Mouse (Mus musculus) thymus, adult 2 months (tissue): ENCODE data around the gene Cpm. TPM values are rescaled to one million over a fixed set of nuclear protein-coding genes. Genes with fewer than 3 reads are reported as not detected.
"Not testable (repeated sequence)": the region's sequence is repeated elsewhere in the genome, so short reads cannot be mapped to it uniquely, and the experiment has no call there.

ENCODE experiments used
- DNase-seq: peaks from one replicate; pipeline ENCODE4 v3.0.0; 2021
- H3K27ac ChIP-seq: fragments of 200-500 bp; 2 replicates; pipeline ENCODE4 v1.5.1; 2012; ENCODE audit warnings: low read length, control low read depth; ENCODE audit not compliant: control insufficient read depth, insufficient read depth
- H3K27me3 ChIP-seq: fragments of 200-500 bp; 2 replicates; pipeline ENCODE4 v1.6.1; 2012; ENCODE audit warnings: mild to moderate bottlenecking, low read length, moderate library complexity, mixed read lengths; ENCODE audit not compliant: control insufficient read depth, insufficient read depth
- H3K36me3 ChIP-seq: fragments of 200-500 bp; 2 replicates; pipeline ENCODE4 v1.6.1; 2012; ENCODE audit warnings: mild to moderate bottlenecking, low read length, moderate library complexity; ENCODE audit not compliant: control insufficient read depth, insufficient read depth
- H3K4me1 ChIP-seq: fragments of 200-500 bp; replicated peaks from 2 replicates; pipeline ENCODE4 v1.6.1; 2012; ENCODE audit warnings: low read length; ENCODE audit not compliant: control insufficient read depth, insufficient read depth
- H3K4me3 ChIP-seq: fragments of 200-500 bp; 2 replicates; pipeline ENCODE4 v1.5.1; 2012; ENCODE audit warnings: mild to moderate bottlenecking, low read length, control low read depth, moderate library complexity; ENCODE audit not compliant: control insufficient read depth, insufficient read depth
- CTCF ChIP-seq: fragments of 200-500 bp; IDR thresholded peaks from 2 replicates; pipeline ENCODE4 v1.5.1; 2012; ENCODE audit warnings: mild to moderate bottlenecking, control low read depth, low read length, moderate library complexity, borderline replicate concordance; ENCODE audit not compliant: control insufficient read depth, poor library complexity, insufficient read depth; ENCODE audit errors: extremely low read depth
- POLR2A ChIP-seq: fragments of 200-500 bp; IDR thresholded peaks from 2 replicates; pipeline ENCODE4 v1.6.1; 2012; ENCODE audit warnings: mild to moderate bottlenecking, low read length, control low read depth, moderate library complexity; ENCODE audit not compliant: control insufficient read depth, poor library complexity, insufficient read depth; ENCODE audit errors: extremely low read depth
- WGBS: fragments of 180-500 bp; shearing (Covaris S2); methylation state at CpG from one replicate; pipeline ENCODE4 v1.1.7; 2018; 5-methylcytosine and 5-hydroxymethylcytosine counted together
- polyA plus RNA-seq: library from polyadenylated mRNA; depleted of rRNA; stranded (reverse); fragments of >200 nt; gene quantifications from 2 replicates; pipeline ENCODE4 v1.2.3, GENCODE M21; 2012; rRNA removed

Cpm gene
- polyA plus RNA-seq, 1 experiment = 3.2 TPM

- 95% methylated on average over 12 of the region's 12 CpGs for WGBS
- H3K27me3 ChIP-seq, H3K36me3 ChIP-seq, H3K4me1 ChIP-seq, H3K27ac ChIP-seq, H3K4me3 ChIP-seq, DNase-seq: not testable (repeated sequence)
These were observed 106.1 kb downstream of the Cpm start for GRCm38 (mm10) chr10:117735396-117735795.

DNA sequence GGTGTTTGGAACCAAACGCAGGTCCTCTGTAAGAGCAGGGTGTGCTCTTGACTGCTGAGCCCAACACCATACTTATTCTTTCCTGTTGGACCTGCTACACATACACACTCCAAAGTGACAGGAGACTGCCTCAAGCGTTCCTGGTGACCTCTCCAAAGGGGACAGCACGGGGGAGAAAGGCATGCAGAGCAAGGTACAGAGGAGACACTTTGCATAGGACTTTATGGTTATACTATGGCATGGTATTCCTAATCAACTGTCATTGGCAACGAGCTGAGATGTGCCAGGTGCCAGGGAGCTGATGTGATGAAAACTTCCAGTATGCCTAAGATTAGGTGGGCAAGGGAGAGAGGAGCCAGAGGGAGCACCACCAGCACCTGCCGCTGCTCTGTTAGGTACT, 107.3 kb downstream of the Cpm start:
- TF ChIP-seq CTCF (no peak), POLR2A (no peak)
- Histone ChIP-seq H3K27me3 (no peaks in the 10 kb centered on the region), H3K4me3 (no peak overlapping the region), H3K4me1 (0 out of 2 replicates have a peak, but pooled peaks cover 2% of the 10 kb centered on the region), H3K27ac (no peak overlapping the region), H3K36me3 (peaks cover 6% of the 10 kb centered on the region; the same call in 1 of the 2 replicates)
- 96% methylated on average over 5 of the region's 5 CpGs for WGBS
- DNase-seq = no peak

Other genes with a start within 250 kb of the Cpm start
- 171 and 218 TPM in 2 replicates for gene Cpsf6, start 249.5 kb upstream of the Cpm start, polyA plus RNA-seq
- 83.0 and 116 TPM in 2 replicates for gene Mdm2, start 81.3 kb downstream of the Cpm start, polyA plus RNA-seq
- 13.8 and 19.1 TPM in 2 replicates for gene Slc35e3, start 116.9 kb downstream of the Cpm start, polyA plus RNA-seq
- gene Nup107, start 163.2 kb downstream of the Cpm start, polyA plus RNA-seq = 21.4 and 26.1 TPM in 2 replicates
- gene Rap1b, start 216.5 kb downstream of the Cpm start, polyA plus RNA-seq = 59.8 and 60.9 TPM in 2 replicates